Mouse (Mus musculus) MEL (cell line): Measurements from ENCODE around the gene Slc19a2. TPM values are rescaled to one million over a fixed set of nuclear protein-coding genes. Genes with fewer than 3 reads are reported as not detected.
A peak's percentile ranks its signal among the peaks of the same experiment; 100 is the strongest.

Source experiments
- DNase-seq: peaks from one replicate; pipeline ENCODE4 v3.0.0; 2011; ENCODE audit warnings: low read depth, low spot score
- H3K27ac ChIP-seq: 2 replicates; pipeline ENCODE4 v1.5.1; 2012; ENCODE audit warnings: low read depth, mild to moderate bottlenecking, control low read depth, low read length, moderate library complexity; ENCODE audit not compliant: control insufficient read depth
- H3K27me3 ChIP-seq, 2 experiments: fragments of 150-350 bp in 1 of 2; sonication (generic) in 1 of 2; 2 replicates each; pipeline ENCODE4 v1.6.1; 2012; ENCODE audit warnings: low read length in 2 of 2, mild to moderate bottlenecking in 2 of 2, improper control_type of control experiment in 1 of 2, moderate library complexity in 1 of 2; ENCODE audit not compliant: insufficient read depth in 2 of 2, control insufficient read depth in 1 of 2
- H3K36me3 ChIP-seq, 2 experiments: 2 replicates each; pipeline ENCODE4 v1.6.1; 2012 to 2014; ENCODE audit warnings: low read length in 2 of 2, improper control_type of control experiment in 1 of 2, inconsistent platforms in 1 of 2, mild to moderate bottlenecking in 1 of 2; ENCODE audit not compliant: insufficient read depth in 2 of 2, control insufficient read depth in 1 of 2
- H3K4me1 ChIP-seq, 2 experiments: fragments of 150-350 bp in 1 of 2; sonication (generic) in 1 of 2; 2 replicates each; pipeline ENCODE4 v1.6.1; 2012; ENCODE audit warnings: low read length in 2 of 2, improper control_type of control experiment in 1 of 2, mild to moderate bottlenecking in 1 of 2; ENCODE audit not compliant: insufficient read depth in 2 of 2, control insufficient read depth in 1 of 2
- H3K4me3 ChIP-seq, 2 experiments: fragments of 150-350 bp in 1 of 2; sonication (generic) in 1 of 2; 2 replicates each; pipeline ENCODE4 v1.5.1; 2012; ENCODE audit warnings: low read depth in 2 of 2, low read length in 2 of 2, mild to moderate bottlenecking in 2 of 2, moderate library complexity in 2 of 2, control low read depth in 1 of 2, improper control_type of control experiment in 1 of 2; ENCODE audit not compliant: control insufficient read depth in 1 of 2, insufficient read depth in 1 of 2
- H3K79me2 ChIP-seq: 2 replicates; pipeline ENCODE4 v1.6.1; 2012; ENCODE audit warnings: mild to moderate bottlenecking, low read length, moderate library complexity; ENCODE audit not compliant: control insufficient read depth, poor library complexity, insufficient read depth
- H3K9ac ChIP-seq: 2 replicates; pipeline ENCODE4 v1.6.1; 2012; ENCODE audit warnings: low read depth, mild to moderate bottlenecking, control low read depth, low read length, moderate library complexity; ENCODE audit not compliant: control insufficient read depth, poor library complexity, severe bottlenecking
- H3K9me3 ChIP-seq: fragments of 150-350 bp; sonication (generic); replicated peaks from 2 replicates; pipeline ENCODE4 v1.6.1; 2012; ENCODE audit warnings: mild to moderate bottlenecking, low read length, improper control_type of control experiment, moderate library complexity; ENCODE audit not compliant: insufficient read depth
- BHLHE40 ChIP-seq: IDR thresholded peaks from 2 replicates; pipeline ENCODE4 v1.6.1; 2012; ENCODE audit warnings: low read depth, mild to moderate bottlenecking, inconsistent platforms, low read length, improper control_type of control experiment, borderline replicate concordance
- CTCF ChIP-seq, 3 experiments: IDR thresholded peaks in 2 of 3; conservative IDR thresholded peaks in 1 of 3; 2 replicates each; pipeline ENCODE4 v1.5.1; 2011 to 2012; ENCODE audit warnings: low read length in 3 of 3, low read depth in 2 of 3, mild to moderate bottlenecking in 2 of 3, improper control_type of control experiment in 1 of 3, inconsistent platforms in 1 of 3, mixed read lengths in 1 of 3, moderate library complexity in 1 of 3; ENCODE audit not compliant: control insufficient read depth in 1 of 3, insufficient read depth in 1 of 3, poor library complexity in 1 of 3, severe bottlenecking in 1 of 3
- ELF1 ChIP-seq: IDR thresholded peaks from 2 replicates; pipeline ENCODE4 v1.6.1; 2014; ENCODE audit warnings: low read depth, mild to moderate bottlenecking, inconsistent platforms, low read length, improper control_type of control experiment, moderate library complexity
- EP300 ChIP-seq, 2 experiments: IDR thresholded peaks; 2 replicates each; pipeline ENCODE4 v1.6.1; 2011; ENCODE audit warnings: improper control_type of control experiment in 2 of 2, low read length in 2 of 2, low read depth in 1 of 2, mild to moderate bottlenecking in 1 of 2
- ETS1 ChIP-seq: IDR thresholded peaks from 2 replicates; pipeline ENCODE4 v1.6.1; 2012; ENCODE audit warnings: low read depth, mild to moderate bottlenecking, inconsistent platforms, low read length, improper control_type of control experiment, moderate library complexity
- GABPA ChIP-seq: IDR thresholded peaks from 2 replicates; pipeline ENCODE4 v1.6.1; 2012; ENCODE audit warnings: low read depth, mild to moderate bottlenecking, inconsistent platforms, low read length, improper control_type of control experiment, moderate library complexity
- GATA1 ChIP-seq: IDR thresholded peaks from 2 replicates; pipeline ENCODE4 v1.6.1; 2011; ENCODE audit warnings: low read depth, low read length, improper control_type of control experiment
- MAX ChIP-seq: IDR thresholded peaks from 2 replicates; pipeline ENCODE4 v1.6.1; 2011; ENCODE audit warnings: low read length, improper control_type of control experiment
- MEF2A ChIP-seq: IDR thresholded peaks from 2 replicates; pipeline ENCODE4 v1.6.1; 2014; ENCODE audit warnings: low read depth, mild to moderate bottlenecking, inconsistent platforms, low read length, improper control_type of control experiment; ENCODE audit not compliant: poor library complexity, insufficient replicate concordance, severe bottlenecking; ENCODE audit errors: extremely low read depth
- MXI1 ChIP-seq: IDR thresholded peaks from 2 replicates; pipeline ENCODE4 v1.6.1; 2011; ENCODE audit warnings: mild to moderate bottlenecking, low read depth, low read length, improper control_type of control experiment
- NELFE ChIP-seq: IDR thresholded peaks from 2 replicates; pipeline ENCODE4 v1.6.1; 2011; ENCODE audit warnings: low read depth, low read length, improper control_type of control experiment
- POLR2A ChIP-seq, 2 experiments: IDR thresholded peaks; 2 replicates each; pipeline ENCODE4 v1.6.1; 2011 to 2012; ENCODE audit warnings: low read length in 2 of 2, mild to moderate bottlenecking in 2 of 2, control low read depth in 1 of 2, improper control_type of control experiment in 1 of 2, low read depth in 1 of 2, moderate library complexity in 1 of 2; ENCODE audit not compliant: control insufficient read depth in 1 of 2, insufficient read depth in 1 of 2, poor library complexity in 1 of 2
- POLR2AphosphoS2 ChIP-seq: IDR thresholded peaks from 2 replicates; pipeline ENCODE4 v1.6.1; 2011; ENCODE audit warnings: low read length, improper control_type of control experiment
- RCOR1 ChIP-seq: IDR thresholded peaks from 2 replicates; pipeline ENCODE4 v1.6.1; 2012; ENCODE audit warnings: low read depth, mild to moderate bottlenecking, inconsistent platforms, low read length, improper control_type of control experiment
- SIN3A ChIP-seq: IDR thresholded peaks from 2 replicates; pipeline ENCODE4 v1.6.1; 2012; ENCODE audit warnings: low read length, improper control_type of control experiment, inconsistent platforms
- SMC3 ChIP-seq: IDR thresholded peaks from 2 replicates; pipeline ENCODE4 v1.6.1; 2011; ENCODE audit warnings: low read depth, low read length, improper control_type of control experiment
- TBP ChIP-seq: IDR thresholded peaks from 2 replicates; pipeline ENCODE4 v1.8.0; 2011; ENCODE audit warnings: low read depth, low read length, improper control_type of control experiment
- TCF12 ChIP-seq: IDR thresholded peaks from 2 replicates; pipeline ENCODE4 v1.6.1; 2014; ENCODE audit warnings: low read depth, mild to moderate bottlenecking, inconsistent platforms, low read length, improper control_type of control experiment, moderate library complexity
- ZC3H11A ChIP-seq: IDR thresholded peaks from 2 replicates; pipeline ENCODE4 v1.6.1; 2012; ENCODE audit warnings: low read depth, mild to moderate bottlenecking, inconsistent platforms, low read length, improper control_type of control experiment
- ZMIZ1 ChIP-seq: IDR thresholded peaks from 2 replicates; pipeline ENCODE4 v1.6.1; 2012; ENCODE audit warnings: low read depth, mild to moderate bottlenecking, inconsistent platforms, low read length, improper control_type of control experiment, moderate library complexity
- polyA plus RNA-seq, 2 experiments: library from polyadenylated mRNA; stranded (reverse) in 1 of 2; unstranded in 1 of 2; fragments of >175 nt in 1 of 2; fragments of >200 nt in 1 of 2; gene quantifications; 2 replicates each; pipeline versions ENCODE4 v1.2.1 to v1.2.4; 2012; ENCODE audit warnings: low replicate concordance in 2 of 2, low read depth in 1 of 2; ENCODE audit not compliant: insufficient read length in 2 of 2, insufficient read depth in 1 of 2, missing spikeins in 1 of 2
- total RNA-seq: library from RNA; depleted of rRNA; stranded (reverse); fragments of 300-350 nt; gene quantifications from 2 replicates; pipeline ENCODE4 v1.2.3, GENCODE M21; 2012

Slc19a2 gene
- total and polyA plus RNA-seq, 3 experiments = 9.0 to 54.2 (median 9.7) TPM

- Histone ChIP-seq H3K9me3 (no peaks in the 10 kb centered on the region), H3K4me1 (peaks cover 5 to 15% of the 10 kb centered on the region in 2 experiments), H3K27ac (no peak overlapping the region), H3K9ac (peak overlapping the region; percentile 3; the same call in 1 of the 2 replicates), H3K4me3 (peak overlapping the region; percentile 93 to 99), H3K36me3 (peaks cover 0 to 17% of the 10 kb centered on the region in 2 experiments; a peak in 2 of 4 replicates), H3K79me2 (peaks cover 16% of the 10 kb centered on the region), H3K27me3 (no peaks in the 10 kb centered on the region)
- TF ChIP-seq RCOR1 = peak; percentile 16; the same call in 1 of the 2 replicates
- no peak for TF ChIP-seq ZC3H11A
- peak; percentile 63 for TF ChIP-seq MXI1
- TF ChIP-seq SIN3A = peak; percentile 58; the same call in 1 of the 2 replicates
- TF ChIP-seq GATA1 = 0 out of 2 replicates have a peak, but pooled peaks have one; percentile 22
- TF ChIP-seq MAX = 0 out of 2 replicates have a peak, but pooled peaks have one; percentile 16
- TF ChIP-seq EP300 (IDR thresholded peaks at IDR 0.05; ENCODE audit: low read depth in 1 of 2, low read length in 2 of 2) = no peak; a peak in 2 of 4 replicates
- DNase-seq = peak; percentile 72
Observed at GRCm38 (mm10) chr1:164250391-164251150, 1.7 kb downstream of the Slc19a2 start.

- Histone ChIP-seq H3K9ac (no peak overlapping the region), H3K36me3 (peaks cover 0 to 17% of the 10 kb centered on the region in 2 experiments; a peak in 2 of 4 replicates), H3K4me1 (peaks cover 5 to 15% of the 10 kb centered on the region in 2 experiments), H3K27ac (no peak overlapping the region), H3K4me3 (no peak overlapping the region), H3K9me3 (no peaks in the 10 kb centered on the region), H3K79me2 (peaks cover 16% of the 10 kb centered on the region), H3K27me3 (no peaks in the 10 kb centered on the region)
- DNase-seq = no peak
- TF ChIP-seq ELF1 (no peak), ZMIZ1 (no peak), TCF12 (no peak), TBP (no peak), GABPA (no peak), GATA1 (no peak), CTCF (IDR thresholded peaks at IDR 0.05 in 2 of 3, conservative IDR thresholded peaks at IDR 0.05 in 1 of 3; ENCODE audit: control insufficient read depth in 1 of 3, insufficient read depth in 1 of 3, low read depth in 2 of 3, low read length in 3 of 3, poor library complexity in 1 of 3, severe bottlenecking in 1 of 3) (no peak), SIN3A (no peak), SMC3 (no peak), POLR2AphosphoS2 (no peak), POLR2A (IDR thresholded peaks at IDR 0.05; ENCODE audit: control insufficient read depth in 1 of 2, insufficient read depth in 1 of 2, low read depth in 1 of 2, low read length in 2 of 2, poor library complexity in 1 of 2) (no peak), EP300 (IDR thresholded peaks at IDR 0.05; ENCODE audit: low read depth in 1 of 2, low read length in 2 of 2) (no peak), ETS1 (no peak), MEF2A (no peak), NELFE (no peak), BHLHE40 (no peak)
Observed at GRCm38 (mm10) chr1:164251438-164251837, 2.6 kb downstream of the Slc19a2 start.
